Mouse (Mus musculus) urinary bladder, adult 2 months (tissue): Measurements from ENCODE around the gene Lhx8. TPM values are rescaled to one million over a fixed set of nuclear protein-coding genes. Genes with fewer than 3 reads are reported as not detected.

Experiments
- DNase-seq: peaks from one replicate; pipeline ENCODE4 v3.0.0; 2022; ENCODE audit warnings: low spot score
- polyA plus RNA-seq: library from polyadenylated mRNA; depleted of rRNA; stranded (reverse); fragments of >200 nt; gene quantifications from 2 replicates; pipeline ENCODE4 v1.2.3, GENCODE M21; 2012; rRNA removed

Gene Lhx8
- not detected in 2 replicates for polyA plus RNA-seq

- no peak for DNase-seq
These were observed at the start of gene Lhx8 for GRCm38 (mm10) chr3:154330181-154331002. Gene Lhx8, minus strand, starts transcription at chr3:154330659.

- no peak for DNase-seq
These were observed 43.1 kb upstream of the Lhx8 start for GRCm38 (mm10) chr3:154373536-154373935.

GRCm38 (mm10) chr3:154372688-154373087, 42.2 kb upstream of the Lhx8 start:
- DNase-seq, result no peak

- no peak for DNase-seq
These were observed 36.9 kb upstream of the Lhx8 start for GRCm38 (mm10) chr3:154367327-154367726.

- DNase-seq, result no peak
These were observed 34.2 kb upstream of the Lhx8 start for GRCm38 (mm10) chr3:154364604-154365209.

- DNase-seq, result no peak
These were observed 33.0 kb upstream of the Lhx8 start for GRCm38 (mm10) chr3:154363507-154363906.

GRCm38 (mm10) chr3:154359231-154359630, 28.8 kb upstream of the Lhx8 start:
- DNase-seq, result no peak

- DNase-seq, result no peak
These were observed 9.9 kb upstream of the Lhx8 start for GRCm38 (mm10) chr3:154340294-154340914.

- DNase-seq, result no peak
These were observed 9.3 kb upstream of the Lhx8 start for GRCm38 (mm10) chr3:154339649-154340260.

GRCm38 (mm10) chr3:154334806-154335205, 4.3 kb upstream of the Lhx8 start:
- DNase-seq, result no peak

- DNase-seq, result no peak
These were observed 3.0 kb upstream of the Lhx8 start for GRCm38 (mm10) chr3:154333401-154333999.

GRCm38 (mm10) chr3:154332941-154333340, 2.5 kb upstream of the Lhx8 start:
- DNase-seq, result no peak

- no peak for DNase-seq
These were observed 1.7 kb upstream of the Lhx8 start for GRCm38 (mm10) chr3:154332213-154332530.

- no peak for DNase-seq
These were observed 1.2 kb upstream of the Lhx8 start for GRCm38 (mm10) chr3:154331506-154332212.

- no peak for DNase-seq
These were observed 513 bp upstream of the Lhx8 start for GRCm38 (mm10) chr3:154331003-154331340.

- peak; percentile 33 for DNase-seq
These were observed 907 bp downstream of the Lhx8 start for GRCm38 (mm10) chr3:154329323-154330180.

- no peak for DNase-seq
These were observed 1.6 kb downstream of the Lhx8 start for GRCm38 (mm10) chr3:154328721-154329322.

GRCm38 (mm10) chr3:154327883-154328720, 2.4 kb downstream of the Lhx8 start:
- no peak for DNase-seq
